Mouse (Mus musculus): Measurements from ENCODE around the gene Ank3.

DNA sequence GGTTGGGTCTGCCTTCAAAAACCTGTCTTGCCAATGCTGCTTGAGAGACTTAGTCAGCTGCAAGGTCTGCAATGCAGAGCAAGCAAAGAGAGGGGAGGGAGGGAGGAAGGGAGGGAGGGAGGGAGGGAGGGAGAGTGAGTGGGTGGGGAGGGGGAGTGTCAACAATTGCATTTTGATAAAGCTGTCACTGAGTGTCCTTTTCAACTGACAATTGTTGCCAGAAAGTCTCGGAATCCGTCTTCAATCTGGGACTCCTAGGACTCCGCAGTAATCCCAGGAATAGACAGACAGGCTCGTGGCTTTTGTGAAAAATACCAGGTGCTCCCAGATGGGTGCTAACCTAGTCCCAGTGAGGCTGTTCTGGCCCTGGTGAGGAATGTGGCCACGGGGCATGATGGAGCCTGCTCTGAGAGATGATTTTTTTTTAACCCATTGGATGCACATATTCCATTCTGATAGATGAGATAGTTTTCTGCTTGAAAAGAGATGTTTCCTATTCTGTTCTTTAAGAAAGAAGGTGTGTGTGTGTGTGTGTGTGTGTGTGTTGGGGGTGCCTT is 254.6 kb downstream of the Ank3 start:
- no peak for TF ChIP-seq CTCF (IDR thresholded peaks at IDR 0.05; ENCODE audit: control insufficient read depth, insufficient read depth, low read length)
- TF ChIP-seq POLR2A (IDR thresholded peaks at IDR 0.05; ENCODE audit: borderline replicate concordance, control insufficient read depth, low read depth, low read length): no peak
